Mouse (Mus musculus) heart, embryonic 16.5 days (tissue): Measurements from ENCODE around the gene Oprd1. TPM values are rescaled to one million over a fixed set of nuclear protein-coding genes. Genes with fewer than 3 reads are reported as not detected.

Experiments
- ATAC-seq: fragments of 200-750 bp; cut with Nextera tagmentation; replicated peaks from 2 replicates; pipeline ENCODE4 v1.8.0; 2017; ENCODE audit warnings: moderate number of reproducible peaks; ENCODE audit not compliant: insufficient read depth, low FRiP score; ENCODE audit errors: extremely low read depth
- H3K27ac ChIP-seq: fragments of 300-500 bp; sonication (generic); 2 replicates; pipeline ENCODE4 v1.5.1; 2014; ENCODE audit warnings: mild to moderate bottlenecking, low read length, control low read depth, moderate library complexity
- H3K27me3 ChIP-seq: fragments of 300-500 bp; sonication (generic); 2 replicates; pipeline ENCODE4 v1.6.1; 2014; ENCODE audit warnings: low read length, mixed read lengths; ENCODE audit not compliant: control insufficient read depth, insufficient read depth
- H3K36me3 ChIP-seq: fragments of 300-500 bp; sonication (generic); 2 replicates; pipeline ENCODE4 v1.6.1; 2014; ENCODE audit not compliant: control insufficient read depth, insufficient read depth
- H3K4me1 ChIP-seq: fragments of 300-500 bp; sonication (generic); 2 replicates; pipeline ENCODE4 v1.6.1; 2014; ENCODE audit warnings: low read length, mixed read lengths; ENCODE audit not compliant: control insufficient read depth, insufficient read depth
- H3K4me2 ChIP-seq: fragments of 300-500 bp; sonication (generic); 2 replicates; pipeline ENCODE4 v1.6.1; 2014; ENCODE audit warnings: low read depth, mild to moderate bottlenecking, control low read depth, low read length
- H3K4me3 ChIP-seq: fragments of 300-500 bp; sonication (generic); 2 replicates; pipeline ENCODE4 v1.5.1; 2014; ENCODE audit warnings: mild to moderate bottlenecking, control low read depth, low read length
- H3K9ac ChIP-seq: fragments of 300-500 bp; sonication (generic); 2 replicates; pipeline ENCODE4 v1.6.1; 2014; ENCODE audit warnings: low read length, control low read depth
- H3K9me3 ChIP-seq: fragments of 300-500 bp; sonication (generic); replicated peaks from 2 replicates; pipeline ENCODE4 v1.6.1; 2016; ENCODE audit warnings: low read length; ENCODE audit not compliant: control insufficient read depth
- WGBS: fragments of 180-500 bp; shearing (Covaris S2); extraction: QIAGEN DNeasy Blood & Tissue Kit; methylation state at CpG from one replicate; pipeline ENCODE4 v1.1.7; 2014; 5-methylcytosine and 5-hydroxymethylcytosine counted together
- polyA plus RNA-seq: library from polyadenylated mRNA; unstranded; fragments of >200 nt; fragmentation: Nextera tagmentation; extraction: Ambion mirVana; gene quantifications from 2 replicates; pipeline ENCODE4 v1.2.1, GENCODE M21; 2015

Gene Oprd1
- polyA plus RNA-seq, 1 experiment from 2014 or later, result 0.58 TPM

- Histone ChIP-seq H3K9ac (no peak overlapping the region), H3K36me3 (no peaks in the 10 kb centered on the region), H3K9me3 (peaks cover 3% of the 10 kb centered on the region; the same call in 1 of the 2 replicates), H3K4me2 (no peak overlapping the region), H3K4me1 (peaks cover 7% of the 10 kb centered on the region; the same call in 1 of the 2 replicates), H3K27me3 (peaks cover 53% of the 10 kb centered on the region), H3K27ac (no peak overlapping the region), H3K4me3 (no peak overlapping the region)
- no peak for ATAC-seq
- WGBS, result 72% methylated on average over 5 of the region's 5 CpGs
Measured at GRCm38 (mm10) chr4:132146201-132146600, 1.9 kb upstream of the Oprd1 start.

- Histone ChIP-seq H3K4me2 (peak overlapping the region; percentile 80), H3K4me1 (peaks cover 7% of the 10 kb centered on the region; the same call in 1 of the 2 replicates), H3K36me3 (no peaks in the 10 kb centered on the region), H3K9me3 (peaks cover 3% of the 10 kb centered on the region; the same call in 1 of the 2 replicates), H3K27ac (no peak overlapping the region), H3K4me3 (peak overlapping the region; percentile 54), H3K27me3 (peaks cover 60% of the 10 kb centered on the region), H3K9ac (no peak overlapping the region)
- ATAC-seq, result no peak
- WGBS, result 34% methylated on average over 10 of the region's 10 CpGs
Measured at GRCm38 (mm10) chr4:132145092-132145491, 806 bp upstream of the Oprd1 start.

GRCm38 (mm10) chr4:132138640-132139039, 5.6 kb downstream of the Oprd1 start:
- no peak overlapping the region for H3K4me2 ChIP-seq
- no peak overlapping the region for H3K9ac ChIP-seq
- no peaks in the 10 kb centered on the region for H3K9me3 ChIP-seq
- ATAC-seq, result no peak
- no peak overlapping the region for H3K4me3 ChIP-seq
- no peaks in the 10 kb centered on the region for H3K36me3 ChIP-seq
- H3K27ac ChIP-seq, result no peak overlapping the region
- peaks cover 31% of the 10 kb centered on the region for H3K27me3 ChIP-seq
- 95% methylated on average over 2 of the region's 2 CpGs for WGBS
- no peaks in the 10 kb centered on the region for H3K4me1 ChIP-seq

GRCm38 (mm10) chr4:132137013-132137412, 7.3 kb downstream of the Oprd1 start:
- H3K27me3 ChIP-seq, result peaks cover 15% of the 10 kb centered on the region
- H3K4me2 ChIP-seq, result no peak overlapping the region
- H3K36me3 ChIP-seq, result no peaks in the 10 kb centered on the region
- no peaks in the 10 kb centered on the region for H3K9me3 ChIP-seq
- no peak overlapping the region for H3K4me3 ChIP-seq
- H3K4me1 ChIP-seq, result peaks cover 5% of the 10 kb centered on the region
- 70% methylated on average over 7 of the region's 7 CpGs for WGBS
- ATAC-seq, result no peak
- H3K9ac ChIP-seq, result no peak overlapping the region
- no peak overlapping the region for H3K27ac ChIP-seq

- no peak for ATAC-seq
- H3K9ac ChIP-seq, result no peak overlapping the region
- no peak overlapping the region for H3K27ac ChIP-seq
- H3K27me3 ChIP-seq, result no peaks in the 10 kb centered on the region
- H3K4me3 ChIP-seq, result no peak overlapping the region
- H3K9me3 ChIP-seq, result no peaks in the 10 kb centered on the region
- H3K4me1 ChIP-seq, result peaks cover 16% of the 10 kb centered on the region
- H3K4me2 ChIP-seq, result no peak overlapping the region
- WGBS, result 74% methylated on average over 16 of the region's 16 CpGs
- no peaks in the 10 kb centered on the region for H3K36me3 ChIP-seq
Measured at GRCm38 (mm10) chr4:132133920-132134319, 10.4 kb downstream of the Oprd1 start.

GRCm38 (mm10) chr4:132133381-132133780, 10.9 kb downstream of the Oprd1 start:
- no peak overlapping the region for H3K9ac ChIP-seq
- no peak overlapping the region for H3K27ac ChIP-seq
- H3K36me3 ChIP-seq, result no peaks in the 10 kb centered on the region
- H3K4me3 ChIP-seq, result no peak overlapping the region
- H3K4me2 ChIP-seq, result no peak overlapping the region
- H3K9me3 ChIP-seq, result no peaks in the 10 kb centered on the region
- H3K4me1 ChIP-seq, result peaks cover 19% of the 10 kb centered on the region
- WGBS, result 81% methylated on average over 5 of the region's 5 CpGs
- no peak for ATAC-seq
- H3K27me3 ChIP-seq, result no peaks in the 10 kb centered on the region

- no peak overlapping the region for H3K4me2 ChIP-seq
- no peaks in the 10 kb centered on the region for H3K9me3 ChIP-seq
- no peak overlapping the region for H3K9ac ChIP-seq
- no peaks in the 10 kb centered on the region for H3K27me3 ChIP-seq
- no peaks in the 10 kb centered on the region for H3K36me3 ChIP-seq
- no peak overlapping the region for H3K27ac ChIP-seq
- no peak for ATAC-seq
- peaks cover 19% of the 10 kb centered on the region for H3K4me1 ChIP-seq
- WGBS, result 48% methylated on average over 7 of the region's 7 CpGs
- no peak overlapping the region for H3K4me3 ChIP-seq
Measured at GRCm38 (mm10) chr4:132132297-132132696, 12.0 kb downstream of the Oprd1 start.

GRCm38 (mm10) chr4:132131790-132132189, 12.5 kb downstream of the Oprd1 start:
- WGBS, result 74% methylated on average over 7 of the region's 7 CpGs
- Histone ChIP-seq H3K27ac (no peak overlapping the region), H3K4me3 (no peak overlapping the region), H3K4me2 (no peak overlapping the region), H3K9me3 (no peaks in the 10 kb centered on the region), H3K9ac (no peak overlapping the region), H3K4me1 (peaks cover 21% of the 10 kb centered on the region), H3K36me3 (no peaks in the 10 kb centered on the region), H3K27me3 (no peaks in the 10 kb centered on the region)
- no peak for ATAC-seq

- H3K4me2 ChIP-seq, result no peak overlapping the region
- no peaks in the 10 kb centered on the region for H3K36me3 ChIP-seq
- whole genome bisulfite sequencing, result 85% methylated on average over 9 of the region's 9 CpGs
- no peak overlapping the region for H3K9ac ChIP-seq
- peaks cover 28% of the 10 kb centered on the region for H3K4me1 ChIP-seq
- no peak overlapping the region for H3K27ac ChIP-seq
- ATAC-seq, result no peak
- no peaks in the 10 kb centered on the region for H3K27me3 ChIP-seq
- H3K9me3 ChIP-seq, result no peaks in the 10 kb centered on the region
- no peak overlapping the region for H3K4me3 ChIP-seq
Measured at GRCm38 (mm10) chr4:132131116-132131515, 13.2 kb downstream of the Oprd1 start.
